21 mouse cellular contexts compared by ENCODE assay signal in genomic region chr3:117848866-117849265, GRCm38 (mm10). TPM values are rescaled to one million over a fixed set of nuclear protein-coding genes. Genes with fewer than 3 reads are reported as not detected.
DNase-seq lines count a peak whose midpoint lies in the region; ATAC-seq and TF ChIP-seq lines count a peak whose summit lies in the region.
"Had no signal": no experiment of that assay in that cellular context is flagged by ENCODE, and none has a peak within 500 bp of the region (broad histone marks: within the 10 kb centered on the region; RNA-seq: fewer than 3 reads in every experiment).

No protein-coding gene starts in this region.

- intact Hi-C loops in left cerebral cortex, postnatal 36 days (cut with DNase I), result no loop called here
- intact Hi-C loops in heart, postnatal 25 days (cut with DNase I), result no loop called here

- peak; percentile 41 for DNase-seq in embryonic facial prominence, embryonic 14.5 days (ENCODE audit: low spot score)
- no peak for DNase-seq in embryonic facial prominence, embryonic 10.5 days (ENCODE audit: low spot score)
- DNase-seq in Patski (ENCODE audit: low read depth, low spot score), result peak; percentile 64
- peak; percentile 32 for DNase-seq in layer of hippocampus, adult 9-10 months (ENCODE audit: low spot score)
- DNase-seq in left cerebral cortex, postnatal 36 days (ENCODE audit: low spot score in 2 of 2), result peak; percentile 58 to 59
- DNase-seq in heart, postnatal 25 days (ENCODE audit: low spot score), result no peak
- DNase-seq in thymus, postnatal 36 days, result no peak
- DNase-seq: cerebellum, adult 11 months; cerebellum, postnatal 25 days; gastrocnemius, postnatal 36 days; kidney, adult 9 months; lung, embryonic 14.5 days; midbrain, embryonic 14.5 days; thymus, postnatal 14 days had no signal

- no peak overlapping the region for H3K4me3 ChIP-seq in embryonic facial prominence, embryonic 14.5 days (ENCODE audit: low read depth, low read length)
- H3K4me3 ChIP-seq in embryonic facial prominence, embryonic 10.5 days, result no peak overlapping the region
- H3K4me3 ChIP-seq in neural tube, embryonic 15.5 days (replicated peaks), result no peak overlapping the region
- H3K4me3 ChIP-seq: embryonic facial prominence, embryonic 13.5 days; heart, embryonic 10.5 days; hindbrain, embryonic 10.5 days had no signal

- H3K36me3 ChIP-seq in embryonic facial prominence, embryonic 14.5 days (ENCODE audit: control insufficient read depth, insufficient read depth, low read length), result no peaks in the 10 kb centered on the region
- H3K36me3 ChIP-seq in embryonic facial prominence, embryonic 10.5 days (replicated peaks), result no peaks in the 10 kb centered on the region
- no peaks in the 10 kb centered on the region for H3K36me3 ChIP-seq in neural tube, embryonic 15.5 days
- H3K36me3 ChIP-seq: heart, embryonic 10.5 days; hindbrain, embryonic 10.5 days had no signal

- WGBS in embryonic facial prominence, embryonic 14.5 days, result 52% methylated on average over 6 of the region's 6 CpGs
- 87% methylated on average over 6 of the region's 6 CpGs for WGBS in embryonic facial prominence, embryonic 10.5 days
- 63% methylated on average over 6 of the region's 6 CpGs for WGBS in neural tube, embryonic 15.5 days

- no peak overlapping the region for H3K4me2 ChIP-seq in embryonic facial prominence, embryonic 14.5 days (ENCODE audit: low read depth, low read length)
- no peak overlapping the region for H3K4me2 ChIP-seq in neural tube, embryonic 15.5 days
- H3K4me2 ChIP-seq: embryonic facial prominence, embryonic 13.5 days; lung, embryonic 14.5 days had no signal

- ATAC-seq in embryonic facial prominence, embryonic 14.5 days (ENCODE audit: low read depth), result peak; percentile 47; the same call in 1 of the 2 replicates
- peak; percentile 68 for ATAC-seq in Patski
- no peak for ATAC-seq in neural tube, embryonic 15.5 days (ENCODE audit: low FRiP score)
- ATAC-seq: activated CD4-positive, CD25-positive, alpha-beta regulatory T cell, adult 4 months; forebrain, embryonic 16.5 days; inflammation-experienced regulatory T-cells, adult 6 months had no signal

- no peak overlapping the region for H3K9ac ChIP-seq in embryonic facial prominence, embryonic 14.5 days (ENCODE audit: low read depth, low read length)
- no peak overlapping the region for H3K9ac ChIP-seq in neural tube, embryonic 15.5 days (replicated peaks)
- H3K9ac ChIP-seq: embryonic facial prominence, embryonic 13.5 days; lung, embryonic 14.5 days had no signal

- POLR2A ChIA-PET in Patski (lab: Charles Lee), result no interaction called here

- no peaks in the 10 kb centered on the region for H3K27me3 ChIP-seq in embryonic facial prominence, embryonic 14.5 days (replicated peaks; ENCODE audit: control insufficient read depth, insufficient read depth, low read length)
- no peaks in the 10 kb centered on the region for H3K27me3 ChIP-seq in embryonic facial prominence, embryonic 10.5 days (replicated peaks; ENCODE audit: low read depth, poor library complexity, severe bottlenecking)
- no peaks in the 10 kb centered on the region for H3K27me3 ChIP-seq in Patski
- H3K27me3 ChIP-seq in neural tube, embryonic 15.5 days (replicated peaks), result no peaks in the 10 kb centered on the region
- H3K27me3 ChIP-seq: embryonic facial prominence, embryonic 13.5 days had no signal

- no peaks in the 10 kb centered on the region for H3K9me3 ChIP-seq in embryonic facial prominence, embryonic 14.5 days (ENCODE audit: control insufficient read depth, low read length)
- H3K9me3 ChIP-seq in embryonic facial prominence, embryonic 10.5 days, result no peaks in the 10 kb centered on the region
- no peaks in the 10 kb centered on the region for H3K9me3 ChIP-seq in neural tube, embryonic 15.5 days (replicated peaks)
- H3K9me3 ChIP-seq: embryonic facial prominence, embryonic 13.5 days; heart, embryonic 10.5 days; hindbrain, embryonic 10.5 days had no signal

- H3K27ac ChIP-seq in embryonic facial prominence, embryonic 14.5 days (replicated peaks; ENCODE audit: low read depth, low read length), result no peak overlapping the region
- no peak overlapping the region for H3K27ac ChIP-seq in embryonic facial prominence, embryonic 10.5 days (replicated peaks)
- H3K27ac ChIP-seq in neural tube, embryonic 15.5 days (replicated peaks), result no peak overlapping the region
- H3K27ac ChIP-seq: embryonic facial prominence, embryonic 13.5 days; heart, embryonic 10.5 days; hindbrain, embryonic 10.5 days had no signal

- no peak for TF ChIP-seq CTCF in Patski (IDR thresholded peaks at IDR 0.05)

- CTCF ChIA-PET in Patski (lab: Charles Lee), result no interaction called here

- H3K4me1 ChIP-seq in embryonic facial prominence, embryonic 14.5 days (ENCODE audit: control insufficient read depth, insufficient read depth, low read length), result no peaks in the 10 kb centered on the region
- H3K4me1 ChIP-seq in embryonic facial prominence, embryonic 10.5 days, result no peaks in the 10 kb centered on the region
- H3K4me1 ChIP-seq in neural tube, embryonic 15.5 days, result no peaks in the 10 kb centered on the region
- H3K4me1 ChIP-seq: embryonic facial prominence, embryonic 13.5 days; heart, embryonic 10.5 days; hindbrain, embryonic 10.5 days had no signal

- in situ Hi-C loops in Patski (cut with MboI; ENCODE audit: low pct_unique_long_range_greater_than_20kb), result no loop called here

RNA-seq across cellular contexts. Expression of gene Snx7, which starts 19.9 kb away (rescaled TPM):
- polyA plus RNA-seq in embryonic facial prominence, embryonic 14.5 days (2014; fragmentation: Nextera tagmentation; extraction: Ambion mirVana), result 42.4 and 47.1 TPM in 2 replicates
- 13.5 and 14.1 TPM in 2 replicates for polyA plus RNA-seq in embryonic facial prominence, embryonic 10.5 days (2016; fragmentation: Nextera tagmentation; extraction: Ambion mirVana)
- 58.4 TPM for polyA plus RNA-seq in Patski (2021)
- total RNA-seq in left cerebral cortex, postnatal 36 days (2021), result 10 to 100 TPM; 22.2 to 22.7 TPM
- 1 to 10 TPM; 6.2 to 7.4 TPM for total RNA-seq in heart, postnatal 25 days (2021)
- 14.2 and 17.2 TPM in 2 replicates for polyA plus RNA-seq in neural tube, embryonic 15.5 days (2015; fragmentation: Nextera tagmentation; extraction: Ambion mirVana)
- polyA plus RNA-seq: activated CD4-positive, CD25-positive, alpha-beta regulatory T cell, adult 4 months had no signal

Comparison
In these comparisons a context has a peak if more than half of its experiments do, and no peak if none do; other contexts are left out.
1. DNase-seq: peak in embryonic facial prominence, embryonic 14.5 days (single experiment), Patski (single experiment), layer of hippocampus, adult 9-10 months (single experiment) and left cerebral cortex, postnatal 36 days (2 of 2); none in embryonic facial prominence, embryonic 10.5 days (single experiment), heart, postnatal 25 days (single experiment) and thymus, postnatal 36 days (0 of 2).